Mouse (Mus musculus) liver, adult (tissue): Measurements from ENCODE around the gene Gm266.

Source experiments
- GATA4 ChIP-seq: IDR thresholded peaks from 2 replicates; pipeline ENCODE4 v1.6.1; 2014; ENCODE audit warnings: mild to moderate bottlenecking, low read length; ENCODE audit not compliant: insufficient replicate concordance

Gene Gm266

DNA sequence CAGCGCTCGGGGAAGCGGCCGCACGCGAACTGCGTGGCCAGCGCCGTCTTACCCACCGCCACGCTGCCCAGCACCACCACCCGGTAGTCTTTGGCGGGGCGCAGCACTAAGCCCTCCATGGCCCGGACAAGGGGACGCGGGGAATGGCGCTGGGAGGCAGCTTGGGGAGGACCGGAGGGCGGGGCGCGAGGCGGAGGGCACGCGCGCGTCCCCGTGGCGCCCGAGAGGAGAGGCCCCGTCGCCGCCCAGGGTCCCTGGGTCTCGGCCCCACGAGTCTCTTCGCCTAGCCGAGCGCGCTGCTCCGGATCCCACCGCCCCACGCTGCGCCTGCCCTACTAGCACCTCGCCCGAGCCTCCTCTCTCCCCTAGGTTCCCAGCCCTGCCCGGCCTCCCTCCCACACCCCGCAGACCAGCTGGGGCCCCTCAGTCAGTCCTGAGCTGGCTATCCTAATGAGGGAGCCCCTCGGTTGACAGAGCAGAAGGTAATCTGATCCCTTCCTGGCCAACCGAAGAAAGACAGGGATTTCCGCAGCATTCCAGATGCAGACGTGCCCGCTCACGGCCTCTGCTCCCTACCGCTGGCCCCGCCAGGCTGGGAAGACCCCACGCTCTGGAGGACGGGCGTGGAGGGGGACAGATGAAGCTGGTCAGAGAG, at the start of gene Gm266:
Gene Gm266 (minus strand): TSS at position 172 of the 655 bp plus-strand sequence.
- TF ChIP-seq GATA4, result no peak

DNA sequence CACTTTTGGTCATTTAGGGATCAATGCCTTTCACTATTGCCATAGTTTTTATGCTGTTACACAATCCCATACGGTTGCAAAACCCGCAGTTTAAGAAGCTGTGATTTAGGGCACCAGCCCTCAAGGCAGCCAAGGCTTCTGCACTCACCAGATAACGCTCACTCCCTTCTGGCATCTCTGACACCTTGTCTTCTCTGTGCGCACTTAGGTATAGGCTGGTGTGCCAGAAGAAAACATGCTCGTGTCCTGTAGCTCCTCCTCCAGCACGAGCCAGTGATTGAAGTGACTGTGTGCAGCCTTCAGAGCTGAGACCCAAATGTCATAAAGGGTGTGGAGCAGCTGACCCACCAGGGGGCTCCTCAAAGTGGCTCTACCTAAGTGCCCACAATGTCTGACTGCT, 49.7 kb upstream of the Gm266 start:
- no peak for TF ChIP-seq GATA4

DNA sequence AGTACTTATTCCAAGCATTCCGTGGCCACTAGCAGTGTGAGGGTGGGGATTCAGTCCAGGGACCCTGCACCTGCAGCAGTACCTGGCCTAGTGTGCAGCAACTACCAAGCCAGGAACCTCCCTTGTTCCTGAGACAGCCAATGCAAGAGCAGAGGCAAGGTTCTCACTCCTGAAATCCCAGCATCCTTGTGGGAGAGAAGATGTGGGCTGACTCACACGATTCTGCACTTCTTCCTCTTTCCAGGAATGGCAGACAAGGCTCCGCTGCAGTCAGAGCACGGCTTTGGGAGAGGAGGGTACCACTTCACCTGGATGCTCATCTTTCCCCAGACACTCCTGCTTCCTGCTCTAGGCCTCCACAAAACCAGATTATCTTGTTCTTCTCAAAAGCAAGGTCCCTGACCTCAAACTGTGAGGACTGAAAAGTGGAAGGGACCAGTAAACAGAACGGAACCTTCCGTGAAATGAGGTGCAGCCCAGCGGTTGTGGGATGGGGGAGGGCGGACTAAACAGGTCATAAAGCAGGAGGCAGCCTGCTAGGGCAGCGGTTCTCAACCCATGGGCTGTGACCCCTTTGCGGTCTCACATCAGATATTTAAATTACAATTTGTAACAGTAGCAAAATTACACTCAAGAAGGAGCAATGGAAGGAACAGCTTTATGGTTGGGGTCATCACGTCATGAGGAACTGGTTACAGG, 47.6 kb upstream of the Gm266 start:
- TF ChIP-seq GATA4, result no peak

DNA sequence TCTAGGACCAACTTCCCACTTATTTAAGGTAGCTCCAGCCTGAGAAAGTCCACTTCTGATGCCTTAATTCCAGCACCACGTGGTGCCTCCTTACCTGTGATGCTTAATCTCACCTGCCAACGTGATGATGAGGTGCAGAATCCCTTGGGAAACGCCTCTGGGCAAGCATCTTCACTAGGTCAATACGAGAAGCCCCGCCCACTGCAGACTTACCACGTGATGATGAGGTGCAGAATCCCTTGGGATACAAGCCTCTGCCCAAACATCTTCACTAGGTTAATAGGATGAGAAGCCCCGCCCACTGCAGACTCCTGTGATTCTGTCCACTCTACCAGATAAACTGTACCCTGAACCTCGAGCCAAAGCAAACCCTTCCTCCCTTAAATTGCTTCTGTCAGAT, 43.6 kb upstream of the Gm266 start:
- no peak for TF ChIP-seq GATA4

DNA sequence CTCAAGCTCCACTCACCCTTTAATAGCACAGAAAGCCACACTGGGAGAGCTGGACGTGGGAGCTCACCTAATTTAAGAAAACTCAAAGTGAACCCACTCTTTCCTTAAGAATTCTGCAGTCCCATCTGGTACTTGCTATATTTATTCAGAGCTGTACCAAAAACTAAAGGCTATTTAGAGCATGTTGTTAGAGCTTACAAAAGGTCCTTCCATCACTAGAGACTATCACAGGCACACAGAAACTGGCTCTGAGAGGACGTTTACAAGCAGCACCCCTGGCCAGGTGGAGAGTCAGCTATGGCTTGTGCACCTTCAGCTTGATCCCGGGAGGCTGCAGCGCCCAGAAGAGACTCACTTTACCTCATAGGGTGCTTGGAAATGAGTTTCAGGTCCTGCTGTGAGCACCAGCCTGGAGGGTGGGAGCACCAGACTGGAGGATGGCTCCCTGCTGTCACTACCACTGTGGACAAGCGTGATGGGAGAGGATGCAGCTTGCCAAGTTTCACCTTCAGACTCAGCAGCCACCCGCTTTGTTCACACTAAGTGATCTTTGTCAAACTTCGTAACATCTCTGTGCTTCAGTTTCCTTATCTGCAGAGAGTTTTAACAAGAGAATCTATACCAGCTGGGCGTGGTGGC, 42.1 kb upstream of the Gm266 start:
- TF ChIP-seq GATA4, result no peak

DNA sequence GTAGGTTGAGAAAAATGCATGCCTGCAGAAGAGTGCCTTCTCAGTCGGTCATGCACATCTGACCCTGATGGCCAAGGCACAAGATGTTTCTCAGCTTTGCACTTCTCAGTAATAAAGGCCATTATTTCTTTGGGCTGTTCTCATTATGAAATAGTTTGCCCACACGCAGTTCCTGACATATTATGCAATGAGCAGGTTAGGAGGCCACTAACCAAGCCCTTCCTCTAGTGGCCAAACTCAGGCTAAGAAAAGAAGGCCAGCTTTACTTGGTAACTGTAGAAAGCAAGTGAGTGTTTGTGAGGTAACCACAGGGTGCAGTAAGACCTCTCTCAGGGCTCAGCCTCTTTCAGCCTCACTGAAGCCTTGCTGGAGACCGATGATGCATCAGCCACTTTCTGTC, 39.3 kb upstream of the Gm266 start:
- no peak for TF ChIP-seq GATA4

DNA sequence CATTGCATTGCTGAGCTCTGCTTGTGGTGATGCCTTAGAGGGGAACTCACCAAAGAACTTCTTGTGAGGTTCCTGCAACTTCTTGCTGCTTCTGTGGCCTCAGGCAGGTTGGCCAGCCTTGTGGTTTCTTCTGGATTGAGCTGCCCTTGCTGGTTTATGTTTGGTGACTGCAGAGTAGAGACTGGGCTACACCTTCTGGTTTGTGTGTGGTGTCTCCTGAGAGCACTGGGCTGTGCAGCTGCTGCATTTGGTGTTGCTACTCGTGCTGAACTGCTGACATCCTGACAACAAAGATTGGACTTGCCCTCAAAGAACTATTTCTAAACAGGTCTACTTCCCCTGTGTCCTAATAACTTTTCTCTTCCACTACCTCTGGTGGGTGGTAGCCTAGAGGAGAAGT, 38.8 kb upstream of the Gm266 start:
- no peak for TF ChIP-seq GATA4

DNA sequence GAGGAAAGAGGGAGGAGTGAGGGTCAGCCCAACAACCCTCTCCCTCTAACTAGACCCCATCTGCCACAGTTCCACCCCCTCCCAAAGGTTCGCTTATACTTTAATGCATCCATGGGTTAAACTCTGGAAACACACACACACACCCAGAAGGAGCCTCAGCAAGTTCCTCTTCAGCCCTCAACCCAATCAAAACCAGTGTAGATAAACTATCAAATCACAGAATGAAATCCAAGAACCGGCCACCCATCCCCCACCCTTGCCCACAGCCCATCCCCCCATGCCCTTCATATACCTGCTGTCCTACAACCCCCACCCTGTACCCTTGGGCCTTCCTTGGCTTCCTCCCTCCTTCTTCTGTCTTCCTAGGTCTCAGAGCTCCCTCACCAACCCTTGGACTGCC, 35.4 kb upstream of the Gm266 start:
- no peak for TF ChIP-seq GATA4

DNA sequence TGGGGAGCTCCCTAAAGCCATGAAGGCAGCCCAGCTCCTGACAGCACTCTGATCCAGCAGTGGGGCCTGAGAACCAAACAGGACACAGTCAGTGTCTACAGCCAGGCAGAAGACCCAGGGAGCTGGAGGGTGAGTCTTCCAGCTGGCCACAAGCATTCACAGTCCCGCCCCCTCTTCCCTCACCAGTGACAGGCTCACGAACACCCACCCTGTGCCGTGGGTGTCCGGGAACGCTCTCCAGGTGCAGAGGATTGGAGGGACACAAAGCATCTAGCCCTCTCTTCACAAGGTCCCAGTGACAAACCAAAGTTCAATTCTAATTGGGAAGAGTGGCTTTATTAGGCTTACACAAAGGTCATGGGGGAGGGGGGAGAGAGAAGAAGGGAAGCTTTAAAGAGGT, 34.2 kb upstream of the Gm266 start:
- TF ChIP-seq GATA4, result no peak

DNA sequence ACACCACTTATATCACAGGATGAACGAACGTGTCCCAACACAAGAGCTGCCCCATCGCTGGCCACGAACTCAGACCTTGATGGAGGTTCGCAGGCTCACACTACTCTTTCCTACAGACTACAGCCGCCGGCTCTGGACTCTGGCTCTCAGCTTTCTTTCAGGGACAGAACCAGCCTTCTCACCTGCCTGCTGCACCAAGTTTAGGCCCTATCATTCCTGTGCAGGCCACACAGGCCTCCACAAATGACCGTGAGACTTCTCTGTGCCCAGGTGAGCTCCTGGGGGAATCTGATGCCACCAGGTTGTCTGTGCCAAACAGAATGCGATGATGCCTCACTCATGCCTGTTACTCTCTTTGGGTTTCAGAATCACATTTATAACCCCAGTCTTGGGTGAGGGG, 32.8 kb upstream of the Gm266 start:
- TF ChIP-seq GATA4, result no peak

DNA sequence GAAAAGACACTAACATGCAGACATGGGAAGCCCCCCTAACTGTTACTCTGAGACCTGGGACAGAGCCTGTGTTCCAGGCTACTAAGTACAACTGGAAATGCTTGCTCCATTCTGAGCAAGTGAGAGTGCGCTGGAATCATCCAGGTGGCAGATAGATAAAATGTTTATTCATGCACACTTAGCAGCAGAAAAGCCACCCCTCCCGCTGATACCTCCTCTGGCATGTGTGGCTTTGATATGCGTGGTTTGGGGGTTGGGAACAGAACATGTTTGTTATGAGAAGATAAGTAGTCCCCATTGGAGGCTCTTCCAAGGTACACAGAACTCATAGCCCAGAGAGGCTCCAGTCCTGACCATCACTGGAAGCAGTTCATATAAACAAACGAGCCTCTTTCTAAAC, 32.3 kb upstream of the Gm266 start:
- no peak for TF ChIP-seq GATA4

DNA sequence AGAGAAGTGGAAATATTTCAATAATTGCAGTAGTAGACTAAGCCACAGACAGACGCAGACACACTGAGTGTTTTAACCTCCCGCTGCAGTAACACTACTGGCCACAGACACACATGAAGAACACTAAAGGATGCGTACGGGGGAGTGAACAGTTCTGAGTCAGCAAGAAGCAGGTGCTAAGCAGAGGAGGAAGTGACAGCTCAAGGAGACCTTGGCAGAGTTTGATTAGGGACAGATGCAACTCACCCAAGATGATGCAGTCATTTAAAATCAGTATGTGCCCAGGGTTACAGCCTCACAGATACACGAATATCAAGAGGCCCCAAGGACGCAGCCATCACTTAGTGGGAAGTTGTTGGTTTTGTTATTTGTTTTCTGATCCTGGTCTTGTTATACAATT, 31.2 kb upstream of the Gm266 start:
- TF ChIP-seq GATA4, result no peak

DNA sequence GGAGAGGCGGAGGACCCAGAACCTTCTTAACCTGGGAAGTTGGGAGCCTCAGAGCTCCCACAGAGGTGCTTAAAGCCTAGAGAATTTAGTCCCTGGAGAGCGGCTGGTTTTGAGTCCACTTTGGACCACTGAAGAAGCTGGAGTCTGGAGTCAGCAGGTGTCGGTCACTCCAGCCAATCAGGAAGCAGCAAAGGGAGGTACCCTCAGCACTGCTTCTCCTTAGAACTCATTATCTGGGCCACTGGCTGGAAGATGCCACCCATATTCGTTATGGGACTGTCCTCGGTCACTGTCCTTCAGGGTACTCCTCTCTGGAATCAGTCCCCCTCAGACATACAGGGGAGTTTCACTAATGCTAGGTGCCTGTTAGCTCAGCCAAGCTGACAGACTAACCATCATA, 30.3 kb upstream of the Gm266 start:
- TF ChIP-seq GATA4, result no peak

DNA sequence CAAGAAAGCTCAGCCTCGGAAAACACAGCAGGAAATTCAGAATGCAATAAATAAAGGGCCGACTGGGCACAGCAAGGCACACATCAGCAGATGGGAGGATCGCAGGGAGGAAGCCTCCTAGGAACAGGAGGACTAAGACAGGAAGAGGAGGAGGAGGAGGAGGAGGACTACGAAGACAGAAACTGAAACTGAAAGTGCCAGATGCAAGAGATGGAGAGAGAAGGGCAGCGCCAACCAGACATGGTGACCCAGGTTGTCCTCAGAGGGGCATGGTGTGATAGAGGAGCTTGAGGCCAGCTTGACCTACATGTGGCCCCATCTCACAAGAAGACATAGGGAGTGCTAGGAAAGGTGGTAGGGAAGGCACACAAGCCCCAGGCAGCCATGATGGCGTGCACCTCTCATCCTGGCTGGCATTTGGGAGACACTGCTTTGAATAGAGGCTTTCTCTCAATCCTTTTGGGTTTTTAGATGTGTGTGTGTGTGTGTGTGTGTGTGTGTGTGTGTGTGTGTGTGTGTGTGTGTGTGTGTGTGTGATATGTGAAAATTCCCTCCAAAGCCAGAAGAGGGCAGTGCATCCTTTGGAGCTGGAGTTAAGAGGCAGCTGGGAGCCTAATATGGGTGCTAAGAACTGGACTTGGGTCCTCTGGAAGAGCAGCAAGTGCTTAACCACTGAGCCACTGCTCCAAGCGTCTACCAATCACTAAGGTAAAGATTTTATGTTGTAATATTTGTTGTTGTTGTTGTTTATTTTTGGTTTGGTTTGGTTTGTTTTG, 29.4 kb upstream of the Gm266 start:
- no peak for TF ChIP-seq GATA4

DNA sequence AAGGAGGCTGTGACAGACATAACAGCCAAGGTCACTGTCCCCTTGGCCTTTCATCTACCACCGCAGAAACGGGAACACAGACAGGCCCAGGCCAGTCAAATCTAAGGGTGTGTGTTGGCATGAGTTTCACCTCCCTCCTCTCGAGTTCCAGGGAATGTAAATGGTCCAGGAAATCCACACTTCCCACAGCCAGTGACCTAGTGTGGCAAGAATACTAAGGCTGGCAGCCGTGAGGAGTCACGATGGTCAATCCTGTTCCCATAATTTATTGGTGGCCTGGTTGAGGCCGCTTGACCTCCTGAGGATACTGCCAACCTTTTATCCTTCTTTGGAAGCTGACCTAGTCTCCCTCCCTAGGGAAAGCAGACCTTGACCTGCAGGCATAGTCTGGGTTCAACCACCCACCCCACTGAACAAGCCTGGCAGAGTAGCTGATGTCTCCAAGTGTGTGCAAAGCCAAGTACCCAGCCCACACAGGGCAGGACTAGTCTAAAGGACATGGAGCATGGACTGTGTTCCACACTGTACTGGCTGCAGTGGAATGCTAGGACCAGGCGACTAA, 28.7 kb upstream of the Gm266 start:
- no peak for TF ChIP-seq GATA4
